ENCODE assay signal across 22 mouse cellular contexts in the genomic region with DNA sequence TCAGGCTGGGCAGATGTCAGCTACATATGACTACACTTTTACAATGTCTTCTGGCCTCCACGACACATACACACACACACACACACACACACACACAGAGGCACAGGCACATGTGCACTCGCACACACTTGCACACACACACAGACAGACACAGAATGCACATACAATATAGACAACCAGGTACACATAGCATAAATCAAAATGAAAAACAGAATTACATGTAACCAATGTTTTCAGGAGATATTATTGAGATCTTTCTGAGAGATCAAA.
DNase-seq lines count a peak whose midpoint lies in the region; ATAC-seq lines count a peak whose summit lies in the region.
"Had no signal": no experiment of that assay in that cellular context is flagged by ENCODE, and none has a peak within 500 bp of the region (broad histone marks: within the 10 kb centered on the region; RNA-seq: fewer than 3 reads in every experiment).

No protein-coding gene starts in this region.

- no peak overlapping the region for H3K4me2 ChIP-seq in embryonic facial prominence, embryonic 11.5 days (ENCODE audit: low read depth, low read length)
- no peak overlapping the region for H3K4me2 ChIP-seq in hindbrain, embryonic 13.5 days
- H3K4me2 ChIP-seq in hindbrain, embryonic 16.5 days (ENCODE audit: low read length): no peak overlapping the region
- H3K4me2 ChIP-seq in midbrain, embryonic 12.5 days (replicated peaks): no peak overlapping the region
- H3K4me2 ChIP-seq in midbrain, embryonic 13.5 days (replicated peaks): no peak overlapping the region
- H3K4me2 ChIP-seq: heart, embryonic 12.5 days had no signal

- ATAC-seq in embryonic facial prominence, embryonic 11.5 days (replicated peaks; ENCODE audit: insufficient number of reproducible peaks, low FRiP score, low TSS enrichment, low read depth): peak; percentile 44; the same call in 1 of the 2 replicates
- 0 out of 2 replicates have a peak, but pooled peaks have one; percentile 43 for ATAC-seq in hindbrain, embryonic 13.5 days (ENCODE audit: low FRiP score)
- ATAC-seq in hindbrain, embryonic 16.5 days: no peak
- ATAC-seq in midbrain, embryonic 12.5 days (ENCODE audit: low FRiP score, low read depth): peak; percentile 64; the same call in 1 of the 2 replicates
- no peak for ATAC-seq in midbrain, embryonic 13.5 days
- ATAC-seq: CD4-positive, CD25-positive, alpha-beta regulatory T cell, adult 4 months; inflammation-experienced regulatory T-cells, adult 6 months; intestine, postnatal 0 days had no signal

- 89% methylated on average over 2 of the region's 2 CpGs for WGBS in embryonic facial prominence, embryonic 11.5 days
- WGBS in embryonic facial prominence, embryonic 10.5 days: 87% methylated on average over 2 of the region's 2 CpGs
- WGBS in hindbrain, embryonic 13.5 days: 82% methylated on average over 2 of the region's 2 CpGs
- 89% methylated on average over 2 of the region's 2 CpGs for WGBS in hindbrain, embryonic 16.5 days
- WGBS in midbrain, embryonic 12.5 days: 89% methylated on average over 2 of the region's 2 CpGs
- WGBS in midbrain, embryonic 13.5 days: 86% methylated on average over 2 of the region's 2 CpGs

- no peaks in the 10 kb centered on the region for H3K4me1 ChIP-seq in embryonic facial prominence, embryonic 11.5 days (ENCODE audit: control insufficient read depth, insufficient read depth, low read length)
- H3K4me1 ChIP-seq in embryonic facial prominence, embryonic 10.5 days: peaks cover 3% of the 10 kb centered on the region; the same call in 1 of the 2 replicates
- no peaks in the 10 kb centered on the region for H3K4me1 ChIP-seq in hindbrain, embryonic 13.5 days (replicated peaks)
- H3K4me1 ChIP-seq in hindbrain, embryonic 16.5 days (ENCODE audit: control insufficient read depth, insufficient read depth, low read depth, low read length): no peaks in the 10 kb centered on the region
- no peaks in the 10 kb centered on the region for H3K4me1 ChIP-seq in midbrain, embryonic 12.5 days
- no peaks in the 10 kb centered on the region for H3K4me1 ChIP-seq in midbrain, embryonic 13.5 days (replicated peaks)
- H3K4me1 ChIP-seq: heart, embryonic 12.5 days; hindbrain, embryonic 10.5 days had no signal

- H3K9ac ChIP-seq in embryonic facial prominence, embryonic 11.5 days (replicated peaks; ENCODE audit: low read length): no peak overlapping the region
- H3K9ac ChIP-seq in hindbrain, embryonic 13.5 days: no peak overlapping the region
- no peak overlapping the region for H3K9ac ChIP-seq in hindbrain, embryonic 16.5 days (ENCODE audit: low read depth, low read length)
- H3K9ac ChIP-seq in midbrain, embryonic 12.5 days (replicated peaks): no peak overlapping the region
- H3K9ac ChIP-seq in midbrain, embryonic 13.5 days (replicated peaks): no peak overlapping the region
- H3K9ac ChIP-seq: heart, embryonic 12.5 days had no signal

- H3K36me3 ChIP-seq in embryonic facial prominence, embryonic 11.5 days (replicated peaks; ENCODE audit: control insufficient read depth, insufficient read depth, low read depth, low read length): no peaks in the 10 kb centered on the region
- H3K36me3 ChIP-seq in embryonic facial prominence, embryonic 10.5 days (replicated peaks): no peaks in the 10 kb centered on the region
- H3K36me3 ChIP-seq in hindbrain, embryonic 13.5 days: no peaks in the 10 kb centered on the region
- no peaks in the 10 kb centered on the region for H3K36me3 ChIP-seq in hindbrain, embryonic 16.5 days (ENCODE audit: control insufficient read depth, insufficient read depth, low read length)
- H3K36me3 ChIP-seq in midbrain, embryonic 12.5 days: no peaks in the 10 kb centered on the region
- H3K36me3 ChIP-seq in midbrain, embryonic 13.5 days: no peaks in the 10 kb centered on the region
- H3K36me3 ChIP-seq: G1E; heart, embryonic 12.5 days; hindbrain, embryonic 10.5 days had no signal

- H3K9me3 ChIP-seq in embryonic facial prominence, embryonic 11.5 days (replicated peaks; ENCODE audit: control insufficient read depth, low read length): no peaks in the 10 kb centered on the region
- H3K9me3 ChIP-seq in embryonic facial prominence, embryonic 10.5 days: no peaks in the 10 kb centered on the region
- H3K9me3 ChIP-seq in hindbrain, embryonic 13.5 days: no peaks in the 10 kb centered on the region
- no peaks in the 10 kb centered on the region for H3K9me3 ChIP-seq in hindbrain, embryonic 16.5 days (ENCODE audit: control insufficient read depth, low read length)
- H3K9me3 ChIP-seq in midbrain, embryonic 12.5 days: no peaks in the 10 kb centered on the region
- no peaks in the 10 kb centered on the region for H3K9me3 ChIP-seq in midbrain, embryonic 13.5 days
- H3K9me3 ChIP-seq: heart, embryonic 12.5 days; hindbrain, embryonic 10.5 days had no signal

- DNase-seq in embryonic facial prominence, embryonic 11.5 days (ENCODE audit: low spot score): no peak
- no peak for DNase-seq in embryonic facial prominence, embryonic 10.5 days (ENCODE audit: low spot score)
- DNase-seq in right cerebral cortex, adult 18-20 months: no peak
- DNase-seq: adrenal gland, adult 8-10 months; B cell, adult 2 months; cerebellum, adult 11 months; cerebellum, adult 8-10 months; cerebellum, postnatal 14 days; embryo, embryonic 11 days; gastrocnemius, adult 2 months; gastrocnemius, postnatal 25 days had no signal

- no peak overlapping the region for H3K4me3 ChIP-seq in embryonic facial prominence, embryonic 11.5 days (ENCODE audit: low read depth, low read length)
- no peak overlapping the region for H3K4me3 ChIP-seq in embryonic facial prominence, embryonic 10.5 days
- no peak overlapping the region for H3K4me3 ChIP-seq in hindbrain, embryonic 13.5 days
- H3K4me3 ChIP-seq in hindbrain, embryonic 16.5 days (ENCODE audit: low read length): no peak overlapping the region
- H3K4me3 ChIP-seq in midbrain, embryonic 12.5 days: no peak overlapping the region
- no peak overlapping the region for H3K4me3 ChIP-seq in midbrain, embryonic 13.5 days (replicated peaks)
- H3K4me3 ChIP-seq: erythroblast, embryonic 14.5 days; gastrocnemius, adult 2 months; heart, embryonic 12.5 days; hindbrain, embryonic 10.5 days had no signal

- H3K27ac ChIP-seq in embryonic facial prominence, embryonic 11.5 days (replicated peaks; ENCODE audit: low read depth, low read length): no peak overlapping the region
- H3K27ac ChIP-seq in embryonic facial prominence, embryonic 10.5 days (replicated peaks): no peak overlapping the region
- no peak overlapping the region for H3K27ac ChIP-seq in hindbrain, embryonic 13.5 days
- no peak overlapping the region for H3K27ac ChIP-seq in hindbrain, embryonic 16.5 days (ENCODE audit: low read depth, low read length)
- H3K27ac ChIP-seq in midbrain, embryonic 12.5 days (replicated peaks): no peak overlapping the region
- no peak overlapping the region for H3K27ac ChIP-seq in midbrain, embryonic 13.5 days
- H3K27ac ChIP-seq: gastrocnemius, adult 2 months; hindbrain, embryonic 10.5 days had no signal

- H3K27me3 ChIP-seq in embryonic facial prominence, embryonic 11.5 days (ENCODE audit: control insufficient read depth, insufficient read depth, low read length): no peaks in the 10 kb centered on the region
- no peaks in the 10 kb centered on the region for H3K27me3 ChIP-seq in embryonic facial prominence, embryonic 10.5 days (replicated peaks; ENCODE audit: low read depth, poor library complexity, severe bottlenecking)
- H3K27me3 ChIP-seq in hindbrain, embryonic 13.5 days: no peaks in the 10 kb centered on the region
- H3K27me3 ChIP-seq in hindbrain, embryonic 16.5 days (replicated peaks; ENCODE audit: control insufficient read depth, insufficient read depth, low read length): no peaks in the 10 kb centered on the region
- H3K27me3 ChIP-seq in midbrain, embryonic 12.5 days: no peaks in the 10 kb centered on the region
- H3K27me3 ChIP-seq in midbrain, embryonic 13.5 days: no peaks in the 10 kb centered on the region
- H3K27me3 ChIP-seq: heart, embryonic 12.5 days had no signal

Comparison
In these comparisons a context has a peak if more than half of its experiments do, and no peak if none do; other contexts are left out.
1. ATAC-seq: peak in embryonic facial prominence, embryonic 11.5 days (single experiment), hindbrain, embryonic 13.5 days (single experiment) and midbrain, embryonic 12.5 days (single experiment); none in hindbrain, embryonic 16.5 days (single experiment) and midbrain, embryonic 13.5 days (single experiment).